Mouse (Mus musculus) lung, embryonic 14.5 days (tissue): ENCODE data around the gene Hoxc10. TPM values are rescaled to one million over a fixed set of nuclear protein-coding genes. Genes with fewer than 3 reads are reported as not detected.

Experiments
- ATAC-seq: fragments of 200-750 bp; cut with Nextera tagmentation; 2 replicates; pipeline ENCODE4 v1.8.0; 2017; ENCODE audit warnings: mild to moderate bottlenecking, moderate TSS enrichment, moderate library complexity; ENCODE audit not compliant: insufficient read depth
- DNase-seq: peaks from one replicate; pipeline ENCODE4 v3.0.0-alpha.2; 2015
- H3K27ac ChIP-seq: fragments of 300-500 bp; sonication (generic); 2 replicates; pipeline ENCODE4 v1.5.1; 2014; ENCODE audit warnings: low read depth, mild to moderate bottlenecking, moderate library complexity
- H3K27me3 ChIP-seq: fragments of 300-500 bp; sonication (generic); 2 replicates; pipeline ENCODE4 v1.6.1; 2014; ENCODE audit warnings: low read length, control low read depth; ENCODE audit not compliant: insufficient read depth
- H3K36me3 ChIP-seq: fragments of 300-500 bp; sonication (generic); 2 replicates; pipeline ENCODE4 v1.6.1; 2014; ENCODE audit warnings: control low read depth; ENCODE audit not compliant: insufficient read depth
- H3K4me1 ChIP-seq: fragments of 300-500 bp; sonication (generic); 2 replicates; pipeline ENCODE4 v1.6.1; 2014; ENCODE audit warnings: antibody characterized with exemption, control low read depth; ENCODE audit not compliant: insufficient read depth
- H3K4me2 ChIP-seq: fragments of 300-500 bp; sonication (generic); 2 replicates; pipeline ENCODE4 v1.6.1; 2014; ENCODE audit warnings: mild to moderate bottlenecking
- H3K4me3 ChIP-seq: fragments of 300-500 bp; sonication (generic); 2 replicates; pipeline ENCODE4 v1.5.1; 2014; ENCODE audit warnings: low read depth, low read length
- H3K9ac ChIP-seq: fragments of 300-500 bp; sonication (generic); 2 replicates; pipeline ENCODE4 v1.6.1; 2014
- H3K9me3 ChIP-seq: fragments of 300-500 bp; sonication (generic); 2 replicates; pipeline ENCODE4 v1.6.1; 2016; ENCODE audit warnings: low read depth, low read length, control low read depth
- CTCF ChIP-seq: IDR thresholded peaks from 2 replicates; pipeline ENCODE4 v1.5.1; 2016; ENCODE audit warnings: antibody characterized with exemption, low read depth
- WGBS: fragments of 180-500 bp; shearing (Covaris S2); extraction: QIAGEN DNeasy Blood & Tissue Kit; methylation state at CpG from one replicate; pipeline ENCODE4 v1.1.7; 2014; 5-methylcytosine and 5-hydroxymethylcytosine counted together
- microRNA counts: library from miRNA; unstranded; fragments of <30 nt; microRNA quantifications from one replicate; lab custom pipeline; 2016
- microRNA-seq: library from miRNA; unstranded; fragments of <30 nt; microRNA quantifications from one replicate; pipeline ENCODE4, GENCODE M21; 2016; ENCODE audit warnings: borderline number of aligned reads
- polyA plus RNA-seq: library from polyadenylated mRNA; unstranded; fragments of >200 nt; fragmentation: Nextera tagmentation; extraction: Ambion mirVana; gene quantifications from 2 replicates; pipeline ENCODE4 v1.2.1, GENCODE M21; 2014

Hoxc10 gene
- polyA plus RNA-seq, 1 experiment from 2014 or later: not detected

GRCm38 (mm10) chr15:103014166-103015008 lies 47.8 kb downstream of the Hoxc10 start:
- no peak for TF ChIP-seq CTCF
- Histone ChIP-seq H3K27me3 (peaks cover 97% of the 10 kb centered on the region), H3K9me3 (no peaks in the 10 kb centered on the region), H3K4me2 (peak overlapping the region; percentile 62), H3K36me3 (no peaks in the 10 kb centered on the region), H3K4me3 (peak overlapping the region; percentile 32), H3K4me1 (no peaks in the 10 kb centered on the region), H3K27ac (peak overlapping the region; percentile 10; the same call in 1 of the 2 replicates), H3K9ac (peak overlapping the region; percentile 36)
- ATAC-seq (peak; percentile 61), DNase-seq (peak; percentile 57)
- WGBS: under 1% methylated on average over 55 of the region's 57 CpGs

GRCm38 (mm10) chr15:103015009-103015399 lies 48.4 kb downstream of the Hoxc10 start:
- ATAC-seq (no peak), DNase-seq (no peak)
- Histone ChIP-seq H3K9ac (peak overlapping the region; percentile 36; the same call in 1 of the 2 replicates), H3K9me3 (no peaks in the 10 kb centered on the region), H3K27me3 (peaks cover 97% of the 10 kb centered on the region), H3K4me3 (peak overlapping the region; percentile 32), H3K4me1 (no peaks in the 10 kb centered on the region), H3K36me3 (no peaks in the 10 kb centered on the region), H3K4me2 (peak overlapping the region; percentile 62), H3K27ac (no peak overlapping the region)
- WGBS: 4% methylated on average over 28 of the region's 28 CpGs
- no peak for TF ChIP-seq CTCF

- Histone ChIP-seq H3K9ac (peak overlapping the region; percentile 36; the same call in 1 of the 2 replicates), H3K27me3 (peaks cover 97% of the 10 kb centered on the region), H3K36me3 (no peaks in the 10 kb centered on the region), H3K4me2 (peak overlapping the region; percentile 62), H3K4me3 (peak overlapping the region; percentile 32), H3K9me3 (no peaks in the 10 kb centered on the region), H3K4me1 (no peaks in the 10 kb centered on the region), H3K27ac (no peak overlapping the region)
- DNase-seq: no peak
- ATAC-seq: no peak
- 17% methylated on average over 19 of the region's 19 CpGs for WGBS
- no peak for TF ChIP-seq CTCF
Observed at GRCm38 (mm10) chr15:103015406-103016166, 49.0 kb downstream of the Hoxc10 start.

DNA sequence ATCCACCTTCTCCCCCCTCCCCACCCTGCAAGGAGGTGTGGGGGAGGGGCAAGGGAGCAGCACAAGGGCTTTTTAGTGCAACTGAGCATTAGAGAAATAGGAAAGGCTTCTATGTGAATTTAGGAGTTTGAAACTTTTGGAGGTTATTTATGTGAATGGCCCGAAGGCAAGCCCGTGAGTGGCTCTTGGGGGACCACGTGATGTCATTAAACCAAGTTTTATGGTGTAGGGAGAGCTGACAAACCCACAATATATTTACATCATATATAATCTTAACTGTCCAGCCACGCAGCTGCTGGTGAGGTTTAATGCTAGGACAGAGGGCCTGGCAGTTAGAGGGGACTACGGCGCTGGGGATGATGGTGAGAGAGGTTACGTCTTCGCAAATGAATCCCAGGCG lies 52.0 kb downstream of the Hoxc10 start, which contains the start of gene Hoxc4:
TSS of gene Hoxc4 (plus strand) at position 299 of the 400 bp plus-strand sequence.
- H3K27ac ChIP-seq: no peak within 1 kb of the TSS
- H3K9me3 ChIP-seq: no peaks in the 10 kb centered on the region
- WGBS: 28% methylated on average over 9 of the region's 9 CpGs
- no peak for DNase-seq
- TF ChIP-seq CTCF: no peak
- H3K4me1 ChIP-seq: no peaks in the 10 kb centered on the region
- H3K4me3 ChIP-seq: no peak within 1 kb of the TSS
- no peaks in the 10 kb centered on the region for H3K36me3 ChIP-seq
- ATAC-seq: no peak
- H3K9ac ChIP-seq: no peak within 1 kb of the TSS
- no peak within 1 kb of the TSS for H3K4me2 ChIP-seq
- peaks cover 96% of the 10 kb centered on the region for H3K27me3 ChIP-seq

GRCm38 (mm10) chr15:103020899-103021418 lies 54.4 kb downstream of the Hoxc10 start:
- no peaks in the 10 kb centered on the region for H3K9me3 ChIP-seq
- WGBS: 4% methylated on average over 8 of the region's 8 CpGs
- H3K4me2 ChIP-seq: peak overlapping the region; percentile 25
- H3K27me3 ChIP-seq: peaks cover 96% of the 10 kb centered on the region
- H3K9ac ChIP-seq: no peak overlapping the region
- no peak for DNase-seq
- no peak overlapping the region for H3K4me3 ChIP-seq
- no peak for TF ChIP-seq CTCF
- H3K36me3 ChIP-seq: no peaks in the 10 kb centered on the region
- no peak overlapping the region for H3K27ac ChIP-seq
- H3K4me1 ChIP-seq: no peaks in the 10 kb centered on the region
- ATAC-seq: no peak

MicroRNAs within 50 kb of the gene (microRNA counts, 519-probe panel; counts per million panel counts)
- microRNA mmu-miR-615-3p (lab: Ali Mortazavi, UCI) (30.5 counts per million), microRNA mmu-miR-615-5p (lab: Ali Mortazavi, UCI) (30.5 counts per million)

Small RNA genes lying within 50 kb of the gene (microRNA-seq; reads per million reads assigned to microRNA genes)
- gene Mir196a-2: 11.9 reads per million, percentile 26 among the genes with 10 or more reads in this experiment
- 94.6 reads per million, percentile 48 among the genes with 10 or more reads in this experiment for gene Mir615

Other genes starting within 250 kb of the Hoxc10 start
- 35.5 and 36.4 TPM in 2 replicates for gene Calcoco1, start 244.6 kb upstream of the Hoxc10 start, polyA plus RNA-seq
- gene Hoxc13, start 45.7 kb upstream of the Hoxc10 start, polyA plus RNA-seq: not detected in 2 replicates
- gene Hoxc12, start 30.0 kb upstream of the Hoxc10 start, polyA plus RNA-seq: not detected in 2 replicates
- not detected in 2 replicates for gene Hoxc11, start 12.4 kb upstream of the Hoxc10 start, polyA plus RNA-seq
- 0.62 and 0.74 TPM in 2 replicates for gene Hoxc5, start 647 bp downstream of the Hoxc10 start, polyA plus RNA-seq
- gene Hoxc9, start 9.6 kb downstream of the Hoxc10 start, polyA plus RNA-seq: not detected in 2 replicates
- not detected in 2 replicates for gene Hoxc8, start 23.8 kb downstream of the Hoxc10 start, polyA plus RNA-seq
- not detected in 2 replicates for gene Hoxc6, start 31.5 kb downstream of the Hoxc10 start, polyA plus RNA-seq
- 1.5 and 2.1 TPM in 2 replicates for gene Hoxc4, start 52.1 kb downstream of the Hoxc10 start, polyA plus RNA-seq
- gene Smug1, start 200.3 kb downstream of the Hoxc10 start, polyA plus RNA-seq: 18.0 and 18.1 TPM in 2 replicates